Mouse (Mus musculus) stomach, postnatal 0 days (tissue): ENCODE measurements at regions not wholly inside any gene's neighbourhood (a gene's known extent, or its start where the extent isn't known, plus 50 kb on each side); places are given as distances from the start of the nearest gene placed in this dataset.

Experiments
- ATAC-seq: fragments of 200-750 bp; cut with Nextera tagmentation; 2 replicates; pipeline ENCODE4 v1.8.0; 2017; ENCODE audit not compliant: low FRiP score, low TSS enrichment
- DNase-seq: peaks from one replicate; pipeline ENCODE4 v3.0.0-alpha.2; 2016; ENCODE audit warnings: low spot score
- H3K27ac ChIP-seq: fragments of 300-500 bp; sonication (generic); replicated peaks from 2 replicates; pipeline ENCODE4 v1.5.1; 2014; ENCODE audit warnings: mild to moderate bottlenecking, control low read depth
- H3K27me3 ChIP-seq: fragments of 300-500 bp; sonication (generic); 2 replicates; pipeline ENCODE4 v1.6.1; 2014; ENCODE audit warnings: low read length; ENCODE audit not compliant: control insufficient read depth, insufficient read depth
- H3K36me3 ChIP-seq: fragments of 300-500 bp; sonication (generic); 2 replicates; pipeline ENCODE4 v1.6.1; 2014; ENCODE audit warnings: low read length, mixed read lengths; ENCODE audit not compliant: control insufficient read depth, insufficient read depth
- H3K4me1 ChIP-seq: fragments of 300-500 bp; sonication (generic); replicated peaks from 2 replicates; pipeline ENCODE4 v1.6.1; 2014; ENCODE audit warnings: antibody characterized with exemption; ENCODE audit not compliant: control insufficient read depth, insufficient read depth
- H3K4me2 ChIP-seq: fragments of 300-500 bp; sonication (generic); replicated peaks from 2 replicates; pipeline ENCODE4 v1.6.1; 2014; ENCODE audit warnings: low read depth, mild to moderate bottlenecking, control low read depth, moderate library complexity
- H3K4me3 ChIP-seq: fragments of 300-500 bp; sonication (generic); 2 replicates; pipeline ENCODE4 v1.5.1; 2014; ENCODE audit warnings: low read depth, low read length, control low read depth
- H3K9ac ChIP-seq: fragments of 300-500 bp; sonication (generic); 2 replicates; pipeline ENCODE4 v1.6.1; 2014; ENCODE audit warnings: mild to moderate bottlenecking, low read length, control low read depth, mixed read lengths
- H3K9me3 ChIP-seq: fragments of 300-500 bp; sonication (generic); 2 replicates; pipeline ENCODE4 v1.6.1; 2016; ENCODE audit warnings: low read length; ENCODE audit not compliant: control insufficient read depth
- CTCF ChIP-seq: IDR thresholded peaks from 2 replicates; pipeline ENCODE4 v1.5.1; 2016; ENCODE audit warnings: antibody characterized with exemption, low read depth, mild to moderate bottlenecking, moderate library complexity
- EP300 ChIP-seq: optimal IDR thresholded peaks from 2 replicates; pipeline ENCODE3; 2016; ENCODE audit warnings: antibody characterized with exemption
- WGBS: fragments of 180-500 bp; shearing (Covaris S2); extraction: QIAGEN DNeasy Blood & Tissue Kit; methylation state at CpG from one replicate; pipeline ENCODE4 v1.1.7; 2014; 5-methylcytosine and 5-hydroxymethylcytosine counted together

GRCm38 (mm10) chr12:21476516-21476915 lies 59.1 kb upstream of the Ywhaq start:
- no peak for ATAC-seq
- H3K9me3 ChIP-seq, result no peaks in the 10 kb centered on the region
- H3K27me3 ChIP-seq, result no peaks in the 10 kb centered on the region
- H3K4me2 ChIP-seq, result no peak overlapping the region
- H3K27ac ChIP-seq, result no peak overlapping the region
- no peaks in the 10 kb centered on the region for H3K4me1 ChIP-seq
- no peak for DNase-seq
- H3K4me3 ChIP-seq, result no peak overlapping the region
- TF ChIP-seq EP300, result no peak
- no peak for TF ChIP-seq CTCF
- WGBS, result 76% methylated on average over 2 of the region's 2 CpGs
- no peaks in the 10 kb centered on the region for H3K36me3 ChIP-seq
- no peak overlapping the region for H3K9ac ChIP-seq

DNA sequence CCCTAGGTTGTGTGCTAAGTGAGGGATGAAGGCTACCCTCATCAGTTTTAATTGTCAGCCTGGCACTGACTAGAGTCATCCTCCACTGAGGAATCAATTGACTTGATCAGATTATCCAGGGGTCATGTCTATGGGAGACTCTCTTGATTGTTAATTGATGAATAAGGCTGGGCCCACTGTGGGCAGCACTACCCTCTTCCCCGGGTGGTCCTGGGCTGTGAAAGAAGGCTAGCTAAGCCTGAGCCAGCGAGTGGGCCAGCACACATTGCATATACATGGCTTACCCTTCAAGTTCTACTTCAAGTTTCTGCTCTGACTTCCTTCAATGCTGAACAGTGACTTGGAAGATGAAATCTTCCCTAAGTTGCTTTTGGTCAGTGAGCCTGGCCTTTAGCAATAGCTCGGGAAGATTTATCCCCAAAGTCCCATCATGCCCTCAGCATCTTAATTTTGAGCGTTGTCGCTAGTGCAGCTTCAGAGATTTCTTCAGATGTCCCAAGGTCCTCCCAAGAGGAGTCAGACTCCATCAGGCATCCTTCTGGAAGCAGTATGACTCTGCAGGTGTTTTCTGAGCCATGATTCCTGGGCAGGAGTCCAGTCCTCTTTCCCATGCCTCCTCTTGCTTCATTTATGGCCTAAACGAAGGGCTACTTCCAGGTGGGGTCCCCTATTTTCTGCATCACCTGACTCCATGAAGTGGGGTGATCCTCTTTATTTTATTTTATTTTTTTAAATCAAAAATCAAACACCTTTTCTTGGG lies 55.7 kb upstream of the Ywhaq start:
- H3K27ac ChIP-seq, result no peak overlapping the region
- DNase-seq (no peak), ATAC-seq (no peak)
- WGBS, result 88% methylated on average over 6 of the region's 6 CpGs
- no peaks in the 10 kb centered on the region for H3K9me3 ChIP-seq
- no peaks in the 10 kb centered on the region for H3K4me1 ChIP-seq
- no peak overlapping the region for H3K4me3 ChIP-seq
- H3K36me3 ChIP-seq, result no peaks in the 10 kb centered on the region
- no peak overlapping the region for H3K9ac ChIP-seq
- H3K27me3 ChIP-seq, result no peaks in the 10 kb centered on the region
- H3K4me2 ChIP-seq, result no peak overlapping the region
- TF ChIP-seq EP300 (no peak), CTCF (no peak)

DNA sequence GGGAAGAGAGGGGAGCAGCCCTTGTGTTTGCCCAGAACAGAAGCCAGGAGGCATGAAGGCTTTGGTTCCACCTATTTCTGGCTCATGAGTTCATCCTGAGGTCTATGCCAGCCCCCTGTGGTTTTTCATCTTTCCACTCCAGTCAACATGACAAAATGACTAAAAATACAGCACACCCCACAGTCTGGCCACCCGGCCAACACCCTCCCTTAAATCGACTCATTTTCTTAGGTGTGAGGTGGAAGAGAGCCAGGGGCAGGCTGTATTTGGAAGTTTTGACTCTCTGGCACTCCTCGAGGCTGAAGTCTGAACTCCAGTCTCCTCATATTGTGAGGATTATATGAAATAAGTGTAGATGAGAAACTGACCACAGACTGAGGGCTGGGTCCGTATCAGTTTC lies 55.0 kb upstream of the Ywhaq start:
- ATAC-seq, result peak; percentile 66; the same call in 1 of the 2 replicates
- H3K9me3 ChIP-seq, result no peaks in the 10 kb centered on the region

DNA sequence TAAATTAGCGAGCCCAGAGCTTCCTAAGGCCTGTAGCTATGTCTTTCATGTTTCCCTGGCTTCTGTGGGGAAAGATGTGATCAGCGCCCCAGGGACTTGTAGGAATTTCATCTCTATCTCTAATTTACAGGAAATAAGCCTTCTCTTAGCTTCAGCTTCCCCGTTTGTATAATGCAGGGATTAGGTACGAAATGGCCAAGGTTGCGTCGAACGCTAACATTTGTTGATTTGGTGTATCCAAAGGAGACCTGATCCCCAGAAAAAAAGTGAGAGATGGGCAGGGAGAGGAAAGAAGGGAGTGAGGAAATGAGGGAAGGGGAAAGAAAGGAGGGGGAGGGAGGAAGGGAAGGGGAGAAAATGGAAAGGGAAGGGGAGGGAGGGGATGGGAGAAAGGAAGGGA lies 54.5 kb upstream of the Ywhaq start:
- no peaks in the 10 kb centered on the region for H3K36me3 ChIP-seq

More for the DNA sequence above, 55.0 kb upstream of the Ywhaq start:
- WGBS, result 39% methylated on average over 4 of the region's 4 CpGs
- Histone ChIP-seq H3K27me3 (no peaks in the 10 kb centered on the region), H3K27ac (no peak overlapping the region), H3K4me2 (no peak overlapping the region), H3K4me3 (no peak overlapping the region), H3K9ac (no peak overlapping the region), H3K4me1 (no peaks in the 10 kb centered on the region), H3K36me3 (no peaks in the 10 kb centered on the region)
- peak; percentile 47 for TF ChIP-seq CTCF
- no peak for TF ChIP-seq EP300
- peak; percentile 26 for DNase-seq

GRCm38 (mm10) chr12:21470286-21470685 lies 52.8 kb upstream of the Ywhaq start:
- Histone ChIP-seq H3K27me3 (no peaks in the 10 kb centered on the region), H3K27ac (no peak overlapping the region), H3K9me3 (no peaks in the 10 kb centered on the region), H3K4me3 (no peak overlapping the region), H3K4me1 (no peaks in the 10 kb centered on the region), H3K36me3 (no peaks in the 10 kb centered on the region), H3K4me2 (no peak overlapping the region), H3K9ac (no peak overlapping the region)
- no peak for ATAC-seq
- 94% methylated on average over 3 of the region's 3 CpGs for WGBS
- no peak for DNase-seq
- TF ChIP-seq EP300 (no peak), CTCF (no peak)

More for the DNA sequence above, 54.5 kb upstream of the Ywhaq start:
- Histone ChIP-seq H3K9ac (no peak overlapping the region), H3K4me2 (no peak overlapping the region), H3K27me3 (no peaks in the 10 kb centered on the region), H3K4me1 (no peaks in the 10 kb centered on the region), H3K27ac (no peak overlapping the region), H3K4me3 (no peak overlapping the region), H3K9me3 (no peaks in the 10 kb centered on the region)
- WGBS, result 85% methylated on average over 7 of the region's 7 CpGs
- DNase-seq, result no peak
- ATAC-seq, result no peak
- TF ChIP-seq EP300 (no peak), CTCF (no peak)
